Mouse (Mus musculus): ENCODE results near the gene Cpt1c.

The Cpt1c gene

DNA sequence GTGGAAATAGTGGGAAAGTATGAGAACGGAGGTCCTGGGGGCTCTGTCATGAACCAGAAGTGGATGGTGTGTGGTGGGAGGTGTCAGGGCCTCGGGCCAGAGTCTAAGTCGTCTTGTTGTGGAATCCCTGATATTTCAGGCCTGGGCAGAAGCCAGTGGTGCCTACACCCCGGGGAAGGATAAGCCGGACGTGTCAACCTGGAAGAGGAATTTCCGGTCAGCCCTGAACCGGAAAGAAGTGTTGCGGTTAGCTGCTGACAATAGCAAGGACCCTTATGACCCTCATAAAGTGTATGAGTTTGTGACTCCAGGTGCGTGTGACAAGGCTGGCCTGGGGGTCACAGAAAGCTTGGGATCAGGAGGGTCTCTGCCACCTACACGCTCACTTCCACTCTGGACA, 25.1 kb upstream of the Cpt1c start:
- no peak for DNase-seq (ENCODE audit: low spot score in 2 of 2)

DNA sequence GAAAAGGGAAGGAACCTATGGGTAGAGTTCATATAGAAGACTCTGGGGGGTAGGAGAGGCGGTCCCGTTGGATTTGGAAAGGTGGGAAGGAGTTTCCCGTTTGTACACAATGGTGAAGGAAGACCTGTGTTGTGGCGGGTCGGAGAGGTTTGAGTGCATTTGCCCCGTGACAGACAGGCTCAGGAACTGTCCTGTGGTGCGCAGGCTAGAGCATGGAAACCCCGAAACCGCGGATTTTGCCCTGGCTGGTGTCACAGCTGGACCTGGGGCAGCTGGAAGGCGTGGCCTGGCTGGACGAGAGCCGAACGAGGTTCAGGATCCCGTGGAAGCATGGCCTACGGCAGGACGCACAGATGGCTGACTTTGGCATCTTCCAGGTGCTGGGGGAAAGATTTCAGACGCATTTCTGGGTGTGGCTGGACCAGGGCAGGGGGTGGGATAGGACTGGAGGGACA, 23.9 kb upstream of the Cpt1c start, which contains the start of gene Bcl2l12:
Gene Bcl2l12 (minus strand): TSS at position 212 of the 455 bp plus-strand sequence.
- no peak for DNase-seq (ENCODE audit: low spot score in 2 of 2)

DNA sequence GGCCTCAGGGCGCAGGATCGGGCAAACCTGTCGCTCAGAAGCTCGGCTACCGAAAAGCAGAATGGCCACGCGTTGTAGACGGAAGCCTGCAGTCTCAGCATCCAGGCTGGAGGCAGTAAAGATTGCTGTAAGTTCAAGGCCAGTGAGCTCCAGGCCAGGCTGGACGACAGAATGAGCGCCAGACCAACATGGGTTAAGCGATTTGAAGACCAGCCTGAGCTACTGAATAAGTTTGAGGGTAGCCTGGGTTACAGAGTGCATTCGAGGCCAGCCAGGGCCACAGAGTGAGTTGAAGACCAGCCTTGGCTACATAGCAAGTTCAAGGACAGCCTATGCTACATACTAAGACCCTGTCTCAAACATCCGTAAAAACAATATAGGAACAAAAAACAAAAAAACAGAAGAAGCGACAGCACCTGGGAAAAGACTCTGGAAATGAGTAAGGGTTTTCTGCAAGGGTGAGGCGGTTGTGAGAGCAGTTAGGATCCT, 23.3 kb upstream of the Cpt1c start:
- no peak for DNase-seq (ENCODE audit: low spot score in 2 of 2)

DNA sequence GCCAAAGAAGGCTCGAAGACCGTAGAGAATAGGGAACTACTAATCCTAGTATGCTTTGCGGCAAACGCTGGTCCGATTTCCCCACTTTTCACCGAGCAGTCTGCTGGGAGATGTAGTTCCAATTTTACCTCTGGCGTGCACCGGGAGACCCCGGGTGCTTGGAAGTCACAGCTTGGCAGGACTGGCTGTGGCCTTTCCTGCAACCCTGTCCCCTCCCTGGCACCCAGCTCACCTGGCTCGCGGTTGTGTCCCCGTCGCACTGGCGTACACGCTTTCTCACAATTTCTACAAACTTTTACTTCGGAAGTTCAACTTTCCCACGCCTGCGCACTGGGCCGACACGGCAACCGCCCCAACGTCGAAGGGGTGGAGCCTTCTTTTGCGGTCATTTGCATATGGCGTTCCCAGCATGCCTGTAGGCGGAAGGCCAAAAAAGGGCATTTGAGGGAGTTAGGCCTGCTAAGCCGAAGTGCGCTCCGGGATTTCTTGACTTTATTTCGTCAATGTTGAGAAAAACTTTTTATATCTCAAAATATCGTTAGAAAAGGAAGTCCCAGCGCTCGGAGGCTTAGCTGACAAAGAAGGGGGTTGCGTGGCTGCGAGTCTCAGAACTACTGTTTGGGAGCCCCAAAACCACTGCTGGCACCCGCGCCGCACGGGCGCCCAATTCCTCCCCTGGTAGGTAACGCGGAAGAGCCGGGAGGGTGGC, 22.7 kb upstream of the Cpt1c start, which contains the start of gene Irf3:
Gene Irf3 (plus strand): TSS at position 418 of the 709 bp plus-strand sequence.
- DNase-seq (ENCODE audit: low spot score in 2 of 2) = peak; percentile 93 to 95

DNA sequence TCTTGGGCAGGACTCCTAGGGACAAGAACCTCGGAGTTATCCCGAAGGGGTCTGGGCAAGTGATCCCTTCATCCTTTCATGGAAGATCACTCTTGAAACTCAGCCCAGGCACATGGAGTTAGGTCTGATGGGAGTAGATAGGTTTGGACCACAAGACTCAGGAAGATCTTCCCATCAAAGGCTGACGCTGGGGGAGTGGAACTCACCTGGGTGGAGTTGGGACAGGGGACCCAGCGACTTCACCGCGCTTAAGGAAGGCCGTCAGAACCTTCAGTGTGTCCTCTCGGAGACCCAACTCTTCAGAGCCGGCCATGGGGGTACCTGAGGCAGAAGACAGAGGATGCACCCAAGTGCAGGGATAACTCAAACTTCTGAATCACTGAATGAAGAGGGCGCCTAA, 22.0 kb upstream of the Cpt1c start:
- no peak for DNase-seq (ENCODE audit: low spot score in 2 of 2)

DNA sequence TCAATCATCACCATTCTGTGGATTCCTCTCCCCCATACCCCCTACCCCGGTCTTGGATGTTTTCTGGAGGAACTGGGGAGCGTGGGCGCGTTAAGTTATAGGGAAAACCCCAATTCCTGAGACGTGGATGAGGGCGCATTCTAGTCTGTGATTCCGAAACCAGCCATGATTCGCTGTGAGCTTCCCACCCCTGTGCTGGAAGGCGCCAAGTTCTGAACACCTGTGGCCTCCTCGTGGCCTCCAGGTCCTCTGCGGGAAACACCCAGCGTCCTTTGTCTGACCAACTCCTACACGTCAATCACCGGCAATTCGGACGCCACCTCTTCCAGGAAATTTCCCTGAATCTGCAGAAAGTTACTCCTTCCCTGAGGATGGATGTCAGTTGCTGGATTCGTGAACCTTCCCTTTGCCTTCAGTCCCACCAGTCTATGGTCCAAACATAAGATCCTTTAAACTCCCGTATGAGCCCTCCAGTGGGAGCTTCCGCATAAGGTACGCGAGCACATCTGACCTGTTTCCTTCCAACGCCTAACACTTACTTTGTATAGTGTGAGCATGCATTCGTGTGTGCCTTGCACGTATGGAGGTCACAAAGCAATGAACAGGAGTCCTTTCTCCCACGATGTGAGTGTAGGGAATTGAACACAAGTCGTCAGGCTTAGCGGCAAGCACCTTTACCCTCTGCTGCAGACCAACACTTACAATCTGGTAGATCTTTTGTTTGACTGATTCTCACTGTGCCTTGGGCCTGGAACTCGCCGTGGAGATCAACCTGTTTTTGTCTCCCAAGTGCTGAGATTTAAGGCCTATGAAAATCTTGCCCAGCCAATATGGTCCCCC, 12.4 kb upstream of the Cpt1c start:
- DNase-seq (ENCODE audit: low spot score in 2 of 2) = no peak

DNA sequence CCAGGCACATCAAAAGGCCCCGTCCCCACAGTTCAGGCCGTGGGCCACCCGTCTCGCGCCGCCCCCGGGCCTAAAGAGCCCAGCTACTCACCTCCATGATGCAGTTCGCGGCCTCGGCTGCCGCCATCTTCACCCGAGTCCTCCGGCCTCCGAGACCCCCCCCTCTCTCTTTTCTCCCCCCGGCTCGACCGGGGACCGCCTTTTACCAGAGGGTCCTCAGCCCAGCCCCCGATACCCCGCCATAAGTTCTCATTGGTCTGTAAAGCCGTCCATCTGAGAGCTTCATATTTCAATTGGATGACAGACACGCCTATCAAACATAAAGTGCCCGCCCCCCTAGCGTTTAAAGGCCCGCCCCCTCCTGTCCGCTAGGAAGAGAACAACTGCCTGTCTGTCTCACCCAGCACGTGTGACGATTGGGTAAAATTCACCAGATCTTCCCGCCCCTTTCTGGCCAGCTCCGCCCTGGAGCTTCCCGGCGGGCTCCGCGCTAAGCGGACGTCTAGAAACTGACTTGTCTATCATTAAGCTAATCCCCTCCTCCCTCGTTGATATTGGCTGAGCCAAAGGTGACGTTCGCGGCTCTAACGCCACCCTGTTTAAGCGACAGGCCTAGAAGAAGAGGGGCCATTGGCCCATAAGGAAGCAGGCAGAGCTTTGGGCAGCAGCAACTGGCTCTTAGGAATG, 11.7 kb upstream of the Cpt1c start, which contains the start of gene Prmt1:
Gene Prmt1 (minus strand): TSS at position 377 of the 687 bp plus-strand sequence.
- DNase-seq (ENCODE audit: low spot score in 2 of 2) = peak; percentile 96 to 100

DNA sequence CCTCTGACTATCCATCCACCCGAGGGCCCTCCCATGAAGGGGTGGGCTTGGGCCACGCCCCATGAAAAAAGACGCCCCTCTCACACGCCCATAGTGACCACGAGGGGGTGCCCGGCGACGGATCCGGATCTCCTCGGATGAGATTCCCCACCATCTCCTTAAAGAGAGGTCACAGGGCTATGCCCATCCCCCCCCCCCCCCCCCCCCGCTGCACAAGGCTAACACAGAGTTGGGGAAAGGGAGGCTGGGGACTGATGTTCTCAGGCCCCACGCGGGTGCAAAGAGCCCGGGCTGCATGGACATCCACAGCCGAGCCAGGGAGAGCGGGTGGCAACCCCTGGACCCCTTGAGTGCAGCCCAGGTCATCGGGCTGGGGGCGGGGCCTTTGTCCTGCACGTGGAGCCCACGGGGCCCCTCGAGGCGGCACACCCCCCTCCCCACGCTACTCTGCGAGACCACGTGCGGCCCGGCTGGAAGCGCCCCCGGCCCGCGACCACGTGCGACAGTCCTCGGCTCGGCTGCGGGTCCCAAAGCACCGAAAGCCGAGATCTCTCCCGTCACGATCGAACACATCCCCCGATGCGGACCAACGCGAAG, 11.0 kb upstream of the Cpt1c start:
- peak; percentile 61 to 68 for DNase-seq (ENCODE audit: low spot score in 2 of 2)

DNA sequence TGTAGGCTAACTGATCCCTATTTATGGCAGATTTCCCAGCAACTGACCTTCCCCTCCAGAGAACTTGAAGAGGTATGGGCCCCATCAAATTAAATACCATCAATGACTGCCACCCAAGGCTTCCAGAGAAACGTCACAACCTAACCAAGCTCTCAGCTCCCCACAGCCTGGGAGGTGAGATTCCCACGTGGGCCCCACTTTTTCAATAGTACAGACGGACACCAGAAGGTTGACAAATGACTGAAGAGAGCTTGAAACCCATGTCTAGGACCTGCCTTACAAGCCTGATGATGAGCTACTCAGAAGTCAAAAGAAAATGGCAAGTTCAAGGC, 10.1 kb upstream of the Cpt1c start:
- no peak for DNase-seq (ENCODE audit: low spot score in 2 of 2)

DNA sequence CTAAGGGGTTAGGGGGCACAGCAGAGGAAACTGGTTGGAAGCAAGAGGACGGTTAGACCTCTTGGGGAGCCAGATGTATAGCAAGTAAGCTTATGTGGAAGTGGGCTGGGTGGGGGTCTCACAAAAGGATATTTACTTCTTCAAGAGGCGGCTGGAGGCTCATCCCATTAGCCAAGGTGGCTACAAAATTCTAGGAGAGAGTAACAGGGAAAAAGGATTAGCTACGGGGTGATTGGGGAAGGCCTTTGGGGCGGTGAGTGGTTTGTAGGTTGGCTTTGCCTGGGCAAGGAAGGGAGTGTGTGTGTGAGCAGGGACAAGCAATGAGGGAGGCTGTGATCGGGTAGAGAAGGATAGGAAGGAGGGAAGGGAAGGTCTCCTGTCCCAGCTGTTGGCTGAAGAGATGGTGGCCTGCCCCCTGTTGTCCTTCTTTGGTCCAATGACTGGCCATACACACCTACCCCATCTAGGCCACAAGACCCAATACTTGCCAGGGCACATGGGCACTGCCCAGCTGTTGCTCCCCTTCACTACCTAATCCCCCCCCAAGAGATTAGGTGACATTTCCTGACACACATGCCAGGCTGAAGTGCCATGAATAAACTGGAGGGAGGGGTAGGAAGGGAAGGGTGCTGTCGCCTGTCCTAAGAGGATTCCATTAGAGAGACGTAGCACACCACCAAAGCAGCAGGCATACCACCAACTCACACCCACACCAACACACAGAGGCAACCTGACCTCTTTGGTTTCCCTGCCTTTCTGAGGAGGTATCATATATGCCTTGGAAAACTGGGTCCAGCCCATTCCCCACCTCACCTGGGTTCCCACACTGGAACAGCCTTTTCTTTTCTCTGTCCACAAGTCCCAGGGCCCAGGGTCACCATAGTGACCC, 9.5 kb upstream of the Cpt1c start:
- DNase-seq (ENCODE audit: low spot score in 2 of 2) = no peak

DNA sequence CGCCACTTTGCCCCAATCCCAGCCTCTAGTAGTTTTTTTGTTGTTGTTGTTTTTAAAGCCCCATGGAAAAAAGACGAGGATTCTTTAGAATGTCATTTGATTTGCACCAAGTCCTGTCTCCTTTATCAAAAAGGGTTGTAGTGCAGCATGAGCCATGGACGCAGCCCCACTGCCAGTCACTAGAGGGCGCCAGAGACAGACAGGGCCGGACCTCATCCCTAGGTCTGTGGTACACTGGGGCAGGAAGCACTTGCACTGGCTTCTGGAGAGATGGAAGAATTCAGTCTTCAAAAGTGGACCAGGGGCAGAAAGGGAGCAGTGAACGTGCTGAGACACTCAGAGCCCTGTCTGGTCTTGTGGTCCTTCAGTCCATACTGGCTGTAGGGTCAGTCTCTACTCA, 8.4 kb upstream of the Cpt1c start:
- DNase-seq (ENCODE audit: low spot score in 2 of 2) = peak in 1 of 2 experiments; percentile 83

DNA sequence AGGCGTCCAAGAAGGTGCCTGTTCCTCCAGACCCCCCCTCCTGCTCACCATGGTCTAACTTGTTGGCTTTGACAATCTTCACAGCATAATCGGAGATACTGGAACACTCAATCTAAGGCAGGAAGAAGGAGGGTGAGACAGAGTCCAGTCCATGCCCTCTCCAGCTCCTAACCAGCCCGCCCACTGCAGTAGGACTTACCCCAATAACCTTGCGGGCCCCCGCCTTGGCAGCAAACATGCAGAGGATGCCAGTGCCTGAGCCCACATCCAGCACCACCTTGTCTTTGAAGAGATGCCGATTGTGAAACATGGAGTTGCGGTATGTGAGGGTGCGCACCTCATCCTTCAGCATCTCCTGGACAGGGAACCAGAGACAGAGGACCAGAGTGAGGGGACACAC, 6.9 kb upstream of the Cpt1c start:
- no peak for DNase-seq (ENCODE audit: low spot score in 2 of 2)

DNA sequence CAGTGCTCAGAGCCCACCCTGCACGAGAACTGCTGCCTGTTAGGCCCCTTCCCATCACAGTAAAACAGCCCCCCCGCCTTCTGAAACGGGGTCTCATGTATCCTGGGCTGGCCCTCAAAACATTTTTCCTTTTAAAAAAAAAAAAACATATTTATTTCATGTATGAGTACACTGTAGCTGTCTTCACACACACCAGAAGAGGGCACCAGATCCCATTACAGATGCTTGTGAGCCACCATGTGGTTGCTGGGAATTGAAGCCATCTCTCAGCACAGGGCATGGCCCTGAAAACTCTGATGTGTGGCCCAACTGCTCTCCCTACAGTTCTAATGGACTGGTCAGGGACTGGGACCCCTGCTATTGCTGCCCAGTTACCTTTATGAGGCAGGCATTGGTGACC, 3.6 kb upstream of the Cpt1c start:
- no peak for DNase-seq (ENCODE audit: low spot score in 2 of 2)

DNA sequence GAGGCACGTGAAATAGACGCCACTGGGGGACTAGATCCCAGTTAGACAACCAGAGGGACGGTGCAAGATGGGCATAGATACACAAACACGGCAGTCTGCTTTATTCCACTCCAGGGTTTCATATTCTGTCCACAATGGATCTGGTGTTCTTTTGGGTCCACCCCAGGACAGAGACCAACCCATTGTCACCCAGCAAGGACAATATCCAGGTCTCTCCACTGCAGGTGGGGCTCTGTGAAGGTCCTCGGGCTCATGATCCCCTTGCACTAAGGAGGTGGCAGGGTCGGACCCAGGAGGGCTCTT, 417 bp upstream of the Cpt1c start:
- no peak for DNase-seq (ENCODE audit: low spot score in 2 of 2)

DNA sequence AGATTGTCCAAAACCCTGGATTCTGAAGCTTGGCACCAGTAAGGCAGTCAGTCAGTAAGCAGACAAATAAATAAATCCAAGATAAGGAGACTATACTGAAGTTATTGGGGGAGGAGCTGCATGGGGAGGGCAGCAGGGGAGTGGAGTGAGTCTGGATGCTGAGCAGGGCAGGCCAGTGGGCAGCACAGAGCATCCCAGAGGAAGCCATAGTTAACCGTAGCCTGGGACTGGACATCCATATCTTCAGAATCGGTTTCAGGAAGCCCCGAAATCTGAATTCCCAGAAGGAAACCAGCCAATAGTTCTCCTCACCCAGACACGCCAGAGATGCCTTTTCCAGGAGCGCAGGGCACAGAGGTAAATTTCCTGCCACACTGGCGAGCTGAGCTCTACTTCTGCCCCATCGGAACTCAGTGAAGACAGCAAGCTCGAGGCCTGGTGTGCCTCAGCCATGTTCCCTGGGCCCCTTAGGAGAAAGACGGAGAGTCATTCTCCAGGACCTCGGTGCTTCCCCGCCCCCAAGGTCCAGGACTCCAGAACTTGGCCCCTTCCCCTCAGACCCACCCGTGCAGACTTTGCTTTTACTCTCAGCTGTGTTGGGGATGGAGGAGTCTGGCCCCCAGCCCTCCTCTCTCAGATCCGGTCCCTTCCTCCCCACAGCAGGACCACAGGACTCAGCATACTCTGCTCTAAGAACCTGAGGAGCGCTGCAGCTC, 1.1 kb downstream of the Cpt1c start:
- DNase-seq (ENCODE audit: low spot score in 2 of 2) = no peak

DNA sequence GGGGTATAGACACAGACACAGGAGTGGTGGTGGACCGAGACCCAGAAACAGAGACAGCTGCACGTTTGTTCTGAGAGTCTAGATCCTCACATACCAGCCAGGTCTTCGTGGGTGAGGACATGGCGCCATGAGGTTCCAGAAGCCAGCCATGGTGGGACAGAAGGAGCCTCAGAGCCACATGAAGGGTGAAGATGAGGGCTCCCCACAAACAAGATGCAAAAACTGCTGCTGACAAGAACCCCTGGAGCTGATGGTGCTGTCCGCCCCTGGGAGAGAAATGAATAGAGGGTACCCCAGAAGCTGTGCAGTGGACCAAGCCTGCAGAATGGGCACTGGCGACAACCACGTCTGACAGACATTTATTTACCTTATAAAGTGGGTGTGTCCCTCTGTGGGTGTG, 3.5 kb downstream of the Cpt1c start:
- no peak for DNase-seq (ENCODE audit: low spot score in 2 of 2)

DNA sequence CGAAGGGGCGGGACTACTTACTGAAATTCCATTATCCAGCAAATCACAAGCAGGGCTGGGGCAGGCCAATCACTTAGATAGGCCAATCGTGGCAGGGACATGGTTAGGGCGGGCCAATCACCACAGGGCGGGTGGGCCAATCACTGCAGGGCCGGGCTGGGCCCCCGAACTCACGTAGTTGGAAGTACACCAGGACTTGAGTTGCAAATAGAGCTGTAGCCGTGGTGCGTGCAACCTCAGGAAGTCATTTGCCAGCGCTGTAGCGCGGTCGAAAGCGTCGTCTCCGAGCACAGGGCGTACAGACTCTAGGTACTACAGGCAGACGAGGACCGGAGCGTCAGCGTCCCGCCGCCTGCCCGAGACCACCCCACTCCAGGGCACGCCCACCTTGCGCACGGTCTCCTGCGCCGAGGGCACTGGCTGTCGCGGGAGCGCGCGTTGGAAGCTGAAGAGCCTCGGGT, 4.4 kb downstream of the Cpt1c start:
- peak; percentile 75 to 81 for DNase-seq (ENCODE audit: low spot score in 2 of 2)

DNA sequence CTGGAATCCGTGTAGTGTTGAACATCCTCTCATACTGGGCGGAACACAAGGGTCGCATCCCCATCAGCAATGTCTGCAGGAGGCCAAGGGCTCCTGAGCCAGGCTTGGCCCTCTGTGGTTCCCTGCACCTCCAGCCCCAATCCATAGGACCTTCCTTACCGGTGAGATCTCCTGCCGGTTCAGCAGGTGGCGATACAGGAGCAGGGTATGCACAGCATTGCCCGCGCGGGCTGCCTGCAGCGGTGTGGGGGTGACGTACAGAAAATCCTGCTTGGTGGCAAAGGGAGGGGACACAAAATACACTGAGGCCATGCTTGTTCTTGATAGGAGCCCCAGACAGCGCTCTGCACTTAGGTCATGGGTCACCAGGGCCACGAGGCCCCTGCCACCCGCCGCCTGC, 8.0 kb downstream of the Cpt1c start:
- DNase-seq (ENCODE audit: low spot score in 2 of 2) = no peak

DNA sequence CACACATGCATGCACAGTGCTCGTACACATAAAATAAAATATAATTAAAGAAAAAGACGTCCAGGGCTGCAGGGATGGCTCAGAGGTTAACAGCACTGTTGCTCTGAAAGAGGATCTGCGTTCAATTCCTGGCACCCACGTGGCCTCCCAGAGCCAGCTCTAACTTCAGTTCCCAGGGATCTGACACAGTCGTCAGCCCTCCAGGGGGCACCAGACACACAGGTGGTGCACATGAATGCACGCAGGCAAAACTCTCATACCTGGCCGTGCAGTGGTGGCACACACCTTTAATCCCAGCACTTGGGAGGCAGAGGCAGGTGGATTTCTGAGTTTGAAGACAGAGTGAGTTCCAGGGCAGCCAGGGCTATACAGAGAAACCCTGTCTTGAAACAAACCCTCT, 8.7 kb downstream of the Cpt1c start:
- DNase-seq (ENCODE audit: low spot score in 2 of 2) = no peak

DNA sequence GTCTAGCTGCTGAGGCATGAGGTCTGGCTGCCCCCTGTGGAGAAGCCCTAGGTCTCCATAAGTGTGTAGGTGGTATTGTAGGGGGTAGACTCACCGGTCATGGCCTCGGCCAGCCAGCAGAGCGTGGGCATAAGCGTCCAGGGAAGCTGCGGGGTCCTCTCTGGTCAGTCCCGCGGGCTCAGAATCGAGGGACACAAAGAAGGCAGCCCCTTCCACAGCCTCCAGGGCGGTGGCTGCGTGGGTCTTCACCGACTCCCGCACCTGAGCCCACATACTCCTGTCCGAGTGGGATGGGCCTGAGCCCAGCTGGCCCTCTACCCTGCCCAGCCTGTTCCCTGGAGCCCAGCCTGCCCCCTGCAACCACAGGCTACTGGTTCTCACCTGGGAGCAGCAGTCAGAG, 9.7 kb downstream of the Cpt1c start:
- no peak for DNase-seq (ENCODE audit: low spot score in 2 of 2)

All from frontal cortex, postnatal 14 days (tissue).